Mouse (Mus musculus) hematopoietic stem cell, adult 5-6 weeks (primary cell): ENCODE data around the gene Ttk. TPM values are rescaled to one million over a fixed set of nuclear protein-coding genes. Genes with fewer than 3 reads are reported as not detected.

ENCODE experiments used
- ATAC-seq, 2 experiments: fragments of 125-278 bp in 1 of 2; replicated peaks in 1 of 2; 2 replicates each; pipeline ENCODE4 v1.8.0; 2016 to 2017; ENCODE audit warnings: inconsistent platforms in 2 of 2, mild to moderate bottlenecking in 2 of 2, moderate number of reproducible peaks in 2 of 2, low read depth in 1 of 2, moderate TSS enrichment in 1 of 2; ENCODE audit not compliant: low FRiP score in 2 of 2, poor library complexity in 2 of 2, severe bottlenecking in 2 of 2, insufficient read depth in 1 of 2, low TSS enrichment in 1 of 2
- total RNA-seq: library from RNA; stranded (forward); fragments of 172-1452, 232-1000 nt; gene quantifications from 2 replicates; pipeline ENCODE4 v1.2.3, GENCODE M21; 2017

Ttk gene
- total RNA-seq, 1 experiment from 2014 or later = 44.1 TPM

- ATAC-seq = no peak
Observed at GRCm38 (mm10) chr9:83882191-83882590, 47.7 kb downstream of the Ttk start.

DNA sequence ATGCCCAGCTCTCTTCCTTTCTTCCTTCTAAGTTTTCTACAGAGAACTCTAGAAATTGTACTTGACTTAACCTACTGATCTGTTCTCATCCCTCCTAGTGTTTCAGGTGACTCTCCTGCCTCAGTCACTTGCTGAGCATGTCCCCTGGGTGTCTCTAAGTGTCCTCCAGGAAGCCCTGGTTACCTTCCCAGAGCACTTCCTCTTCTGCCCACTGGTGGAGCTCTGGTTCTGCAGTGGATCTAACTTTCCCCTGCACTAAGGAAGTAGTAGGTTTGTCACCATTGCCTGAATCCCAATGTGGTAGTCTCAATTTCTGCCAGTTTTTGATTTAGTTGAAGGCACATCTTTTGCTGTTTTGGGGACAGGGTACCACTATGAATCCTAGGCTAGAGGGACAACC, 51.7 kb downstream of the Ttk start:
- ATAC-seq = peak in 1 of 2 experiments; percentile 56; a peak in 2 of 4 replicates

- no peak for ATAC-seq
Observed at GRCm38 (mm10) chr9:83888214-83888613, 53.7 kb downstream of the Ttk start.

DNA sequence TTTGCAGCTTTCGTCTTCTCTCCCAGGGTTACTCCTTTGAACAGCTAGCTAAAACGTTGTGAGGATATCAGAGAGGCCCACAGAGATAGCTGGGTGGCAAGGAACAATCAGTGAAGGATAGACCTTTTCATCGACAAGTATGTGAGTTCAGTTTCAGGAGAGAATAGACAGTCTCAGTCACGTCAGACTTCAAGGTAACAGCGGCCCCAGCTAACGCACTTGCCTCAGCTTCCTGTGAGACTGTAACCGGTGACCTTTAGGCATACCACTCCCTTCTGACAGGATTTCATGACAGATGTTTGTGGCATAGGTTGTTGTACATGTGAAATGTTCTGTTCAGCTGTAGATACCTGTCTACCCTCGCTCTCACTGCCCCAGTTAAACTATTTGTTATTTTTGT, 58.6 kb downstream of the Ttk start:
- no peak for ATAC-seq

DNA sequence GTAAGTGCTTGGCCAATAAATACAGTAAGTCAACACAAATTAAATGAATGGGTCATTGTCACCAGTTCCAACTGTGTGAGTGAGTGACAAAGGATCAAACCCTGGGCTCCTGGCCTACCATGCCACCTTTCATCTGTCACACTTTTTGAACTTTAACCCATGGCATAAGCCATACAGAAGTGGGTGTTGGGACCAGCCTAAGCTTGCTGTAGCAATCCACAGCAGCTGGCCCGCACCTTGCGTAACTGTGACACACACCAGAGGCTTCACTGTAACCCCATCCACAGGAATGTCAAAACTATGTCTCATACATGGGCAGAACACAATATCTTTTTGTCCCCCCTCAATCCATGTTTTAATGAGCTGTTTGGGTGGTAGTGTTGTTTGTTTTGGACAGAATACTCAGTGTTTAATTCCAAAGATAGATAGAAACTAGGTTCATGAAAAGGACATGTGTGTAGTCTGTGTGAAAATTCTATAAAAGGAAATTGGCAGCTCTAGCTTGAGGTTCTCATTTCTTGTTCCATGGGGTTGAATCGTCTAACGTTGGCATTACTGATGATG, 59.4 kb downstream of the Ttk start:
- peak in 1 of 2 experiments; percentile 53; a peak in 1 of 4 replicates for ATAC-seq

- ATAC-seq = peak in 1 of 2 experiments; percentile 69; a peak in 1 of 4 replicates
Observed at GRCm38 (mm10) chr9:83902086-83902485, 67.6 kb downstream of the Ttk start.

DNA sequence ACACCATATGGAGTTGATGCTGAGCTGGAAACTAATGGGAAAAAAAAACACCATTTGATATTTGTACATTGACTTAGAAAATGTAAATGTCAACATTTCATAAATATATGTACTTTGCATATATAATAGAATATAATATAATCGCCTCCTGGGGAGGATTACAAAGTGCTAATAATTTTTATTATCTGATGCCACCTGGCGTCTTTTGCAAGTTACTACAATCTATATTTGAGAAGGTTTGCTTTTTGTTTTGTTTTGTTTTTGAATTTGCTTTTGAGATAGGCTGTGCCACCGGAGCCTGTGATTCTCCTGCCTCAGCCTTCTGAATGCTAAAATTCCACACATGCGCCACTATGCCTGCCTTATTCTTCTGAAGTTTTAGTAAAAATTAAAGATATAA, 71.3 kb downstream of the Ttk start:
- ATAC-seq = no peak

DNA sequence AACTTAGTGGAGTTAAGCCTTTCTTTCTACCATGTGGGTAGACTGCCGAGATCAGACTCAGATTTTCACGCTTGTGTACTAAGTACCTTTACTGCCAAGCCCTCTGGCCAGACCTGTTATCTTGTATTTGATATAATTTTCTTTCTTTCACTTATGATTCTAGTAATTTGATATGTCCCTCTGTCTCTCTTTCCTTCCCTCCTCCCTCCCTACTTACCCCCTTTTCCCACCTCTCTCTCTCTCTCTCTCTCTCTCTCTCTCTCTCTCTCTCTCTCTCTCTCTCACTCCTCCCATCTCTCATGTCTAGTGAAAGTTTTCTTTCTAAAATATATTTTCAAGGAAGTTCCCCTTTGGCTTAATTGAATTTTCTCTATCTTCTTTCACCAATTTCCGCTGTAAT, 72.5 kb downstream of the Ttk start:
- no peak for ATAC-seq

DNA sequence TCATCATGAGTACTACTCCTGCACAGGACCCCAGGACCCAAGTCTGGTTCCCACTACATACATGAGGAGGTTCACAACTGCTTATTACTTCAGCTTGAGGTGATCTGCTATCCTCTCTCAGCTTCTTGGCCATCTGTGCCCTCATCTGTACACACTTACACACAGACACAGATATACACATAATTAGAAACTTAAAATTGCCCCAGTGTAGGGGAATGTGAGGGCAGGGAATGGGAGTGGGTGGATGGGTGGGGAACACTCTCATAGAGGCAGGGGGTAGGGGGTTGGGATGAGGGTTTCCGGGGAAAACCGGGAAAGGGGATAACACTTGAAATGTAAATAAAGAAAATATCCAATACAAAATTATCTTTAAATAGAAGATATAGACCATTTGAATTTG, 75.3 kb downstream of the Ttk start:
- ATAC-seq = no peak

DNA sequence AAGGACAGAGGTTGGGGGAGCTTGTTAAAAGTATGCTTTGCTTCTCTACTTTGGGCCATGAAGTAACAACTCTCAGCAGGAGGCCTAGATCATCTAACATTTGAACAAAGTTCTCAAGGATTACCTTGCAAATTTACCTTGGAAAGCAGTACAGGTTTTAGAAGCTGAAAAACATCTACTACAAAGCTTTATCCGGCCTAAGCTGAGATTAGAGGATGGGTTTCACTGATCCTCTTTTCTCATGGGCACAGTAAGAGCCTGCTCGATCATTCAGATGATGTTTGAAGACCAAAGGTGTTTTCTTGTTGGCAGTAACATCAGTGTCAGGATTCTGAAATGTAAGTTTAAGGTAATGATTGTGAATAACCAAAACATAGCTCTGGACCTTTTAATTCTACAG, 76.4 kb downstream of the Ttk start:
- ATAC-seq = no peak

Other genes with a start within 250 kb of the Ttk start
- not detected in 2 replicates for gene Elovl4, start 28.4 kb upstream of the Ttk start, total RNA-seq
- 9.4 and 20.1 TPM in 2 replicates for gene Bckdhb, start 90.5 kb downstream of the Ttk start, total RNA-seq